Mouse (Mus musculus): ENCODE measurements around the gene Mrm1.
A peak's percentile ranks its signal among the peaks of the same experiment; 100 is the strongest.
"Not testable (repeated sequence)": the region's sequence is repeated elsewhere in the genome, so short reads cannot be mapped to it uniquely, and the experiment has no call there.

Gene Mrm1

GRCm38 (mm10) chr11:84818961-84819692 is at the start of gene Mrm1:
TSS of gene Mrm1 (minus strand) at chr11:84819515.
- peak; percentile 94 for DNase-seq (ENCODE audit: low read depth)

GRCm38 (mm10) chr11:84868786-84869259 is 49.5 kb upstream of the Mrm1 start:
- DNase-seq (ENCODE audit: low read depth), result no peak

- DNase-seq (ENCODE audit: low read depth), result no peak
Observed at GRCm38 (mm10) chr11:84867586-84867985, 48.3 kb upstream of the Mrm1 start.

GRCm38 (mm10) chr11:84865268-84865667 is 46.0 kb upstream of the Mrm1 start:
- DNase-seq (ENCODE audit: low read depth), result no peak

- DNase-seq (ENCODE audit: low read depth), result no peak
Observed at GRCm38 (mm10) chr11:84855285-84855684, 36.0 kb upstream of the Mrm1 start.

GRCm38 (mm10) chr11:84847475-84848090 is 28.3 kb upstream of the Mrm1 start:
- DNase-seq (ENCODE audit: low read depth), result no peak

GRCm38 (mm10) chr11:84846741-84847474 is 27.6 kb upstream of the Mrm1 start:
- DNase-seq (ENCODE audit: low read depth), result no peak

GRCm38 (mm10) chr11:84839330-84839729 is 20.0 kb upstream of the Mrm1 start:
- DNase-seq (ENCODE audit: low read depth), result no peak

GRCm38 (mm10) chr11:84829495-84829894 is 10.2 kb upstream of the Mrm1 start:
- DNase-seq (ENCODE audit: low read depth), result not testable (repeated sequence)

- DNase-seq (ENCODE audit: low read depth), result peak; percentile 76
Observed at GRCm38 (mm10) chr11:84828516-84829399, 9.4 kb upstream of the Mrm1 start, which contains the start of gene Dhrs11. TSS of gene Dhrs11 (minus strand) at chr11:84828994.

GRCm38 (mm10) chr11:84827901-84828503 is 8.7 kb upstream of the Mrm1 start:
- no peak for DNase-seq (ENCODE audit: low read depth)

GRCm38 (mm10) chr11:84827492-84827891 is 8.2 kb upstream of the Mrm1 start:
- no peak for DNase-seq (ENCODE audit: low read depth)

GRCm38 (mm10) chr11:84826185-84826584 is 6.9 kb upstream of the Mrm1 start:
- DNase-seq (ENCODE audit: low read depth), result no peak

GRCm38 (mm10) chr11:84825261-84825807 is 6.0 kb upstream of the Mrm1 start:
- no peak for DNase-seq (ENCODE audit: low read depth)

GRCm38 (mm10) chr11:84823484-84823897 is 4.2 kb upstream of the Mrm1 start:
- peak; percentile 84 for DNase-seq (ENCODE audit: low read depth)

- DNase-seq (ENCODE audit: low read depth), result peak; percentile 60
Observed at GRCm38 (mm10) chr11:84822487-84822886, 3.2 kb upstream of the Mrm1 start.

GRCm38 (mm10) chr11:84821131-84821770 is 1.9 kb upstream of the Mrm1 start:
- DNase-seq (ENCODE audit: low read depth), result no peak

GRCm38 (mm10) chr11:84818085-84818960 is 992 bp downstream of the Mrm1 start:
- peak; percentile 93 for DNase-seq (ENCODE audit: low read depth)

- DNase-seq (ENCODE audit: low read depth), result no peak
Observed at GRCm38 (mm10) chr11:84817362-84817761, 2.0 kb downstream of the Mrm1 start.
